Mouse (Mus musculus) embryo, embryonic 11 days (tissue): ENCODE measurements around the gene Ndufb2.

Experiments
- DNase-seq: peaks from one replicate; pipeline ENCODE4 v3.0.0-alpha.2; 2015

Gene Ndufb2

GRCm38 (mm10) chr6:39592401-39593214, at the start of gene Ndufb2:
Gene Ndufb2, plus strand, starts transcription at chr6:39592574.
- peak; percentile 96 for DNase-seq

GRCm38 (mm10) chr6:39542631-39543597, 49.5 kb upstream of the Ndufb2 start:
- DNase-seq: peak; percentile 83

GRCm38 (mm10) chr6:39543769-39544420, 48.5 kb upstream of the Ndufb2 start:
- DNase-seq: peak; percentile 40

GRCm38 (mm10) chr6:39545474-39545873, 46.9 kb upstream of the Ndufb2 start:
- DNase-seq: no peak

GRCm38 (mm10) chr6:39548030-39548429, 44.3 kb upstream of the Ndufb2 start:
- DNase-seq: no peak

GRCm38 (mm10) chr6:39551981-39552636, 40.3 kb upstream of the Ndufb2 start:
- DNase-seq: peak; percentile 27

- no peak for DNase-seq
Observed at GRCm38 (mm10) chr6:39554888-39555647, 37.3 kb upstream of the Ndufb2 start.

GRCm38 (mm10) chr6:39555648-39555945, 36.8 kb upstream of the Ndufb2 start:
- DNase-seq: no peak

- peak; percentile 74 for DNase-seq
Observed at GRCm38 (mm10) chr6:39556900-39557659, 35.3 kb upstream of the Ndufb2 start.

- DNase-seq: peak; percentile 98
Observed at GRCm38 (mm10) chr6:39557723-39558261, 34.6 kb upstream of the Ndufb2 start, which contains the start of gene Dennd2a. Gene Dennd2a, minus strand, starts transcription at chr6:39557867.

- peak; percentile 10 for DNase-seq
Observed at GRCm38 (mm10) chr6:39559276-39559939, 33.0 kb upstream of the Ndufb2 start.

- peak; percentile 91 for DNase-seq
Observed at GRCm38 (mm10) chr6:39562166-39563015, 30.0 kb upstream of the Ndufb2 start.

GRCm38 (mm10) chr6:39567528-39567927, 24.8 kb upstream of the Ndufb2 start:
- peak; percentile 73 for DNase-seq

- no peak for DNase-seq
Observed at GRCm38 (mm10) chr6:39570426-39570825, 21.9 kb upstream of the Ndufb2 start.

GRCm38 (mm10) chr6:39573791-39574554, 18.4 kb upstream of the Ndufb2 start, which contains the start of gene Adck2:
Gene Adck2, plus strand, starts transcription at chr6:39573873.
- DNase-seq: peak; percentile 92

- DNase-seq: no peak
Observed at GRCm38 (mm10) chr6:39574555-39574869, 17.9 kb upstream of the Ndufb2 start.

GRCm38 (mm10) chr6:39574951-39575350, 17.4 kb upstream of the Ndufb2 start:
- DNase-seq: no peak

- no peak for DNase-seq
Observed at GRCm38 (mm10) chr6:39579552-39579951, 12.8 kb upstream of the Ndufb2 start.
